Mouse (Mus musculus): ENCODE measurements at regions not wholly inside any gene's neighbourhood (a gene's known extent, or its start where the extent isn't known, plus 50 kb on each side); places are given as distances from the start of the nearest gene placed in this dataset.

DNA sequence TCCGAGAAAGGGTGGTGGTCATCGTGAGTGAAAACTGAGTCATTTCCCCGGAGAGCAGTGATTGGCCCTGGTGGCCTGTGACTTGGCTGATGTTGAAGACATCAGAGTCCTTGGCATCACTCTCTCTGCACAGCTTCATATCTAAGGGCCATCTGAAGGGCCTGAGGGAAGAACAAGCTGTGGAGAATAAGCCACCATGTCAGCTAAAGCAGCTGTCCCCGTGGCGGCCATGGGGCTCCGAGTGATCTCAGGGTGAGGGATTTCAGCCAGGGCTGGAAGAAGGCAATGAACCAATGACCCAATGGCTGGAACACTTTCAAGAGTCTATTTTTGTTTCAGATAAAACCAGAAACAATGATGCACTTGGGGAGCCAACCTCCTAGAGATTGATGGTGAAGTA is 62.2 kb downstream of the Ttc32 start:
- no peak for ATAC-seq (ENCODE audit: insufficient number of reproducible peaks, low FRiP score, low TSS enrichment)

DNA sequence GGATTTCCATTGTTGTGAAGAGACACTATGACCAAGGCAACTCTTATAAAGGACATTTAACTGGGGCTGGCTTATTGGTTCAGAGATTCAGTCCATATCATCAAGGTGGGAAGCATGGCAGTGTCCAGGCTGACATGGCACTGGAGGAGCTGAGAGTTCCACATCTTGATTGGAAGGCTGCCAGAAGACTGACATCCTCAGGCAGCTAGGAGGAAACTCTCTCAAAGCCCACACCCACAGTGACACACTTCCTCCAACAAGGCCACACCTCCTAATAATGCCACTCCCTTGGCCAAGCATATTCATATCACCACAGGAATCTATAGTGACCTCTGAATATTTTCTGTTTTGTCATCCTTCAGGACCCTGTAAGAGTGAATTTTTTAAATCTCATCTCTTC is 65.3 kb downstream of the Ttc32 start:
- no peak for ATAC-seq (ENCODE audit: insufficient number of reproducible peaks, low FRiP score, low TSS enrichment)

DNA sequence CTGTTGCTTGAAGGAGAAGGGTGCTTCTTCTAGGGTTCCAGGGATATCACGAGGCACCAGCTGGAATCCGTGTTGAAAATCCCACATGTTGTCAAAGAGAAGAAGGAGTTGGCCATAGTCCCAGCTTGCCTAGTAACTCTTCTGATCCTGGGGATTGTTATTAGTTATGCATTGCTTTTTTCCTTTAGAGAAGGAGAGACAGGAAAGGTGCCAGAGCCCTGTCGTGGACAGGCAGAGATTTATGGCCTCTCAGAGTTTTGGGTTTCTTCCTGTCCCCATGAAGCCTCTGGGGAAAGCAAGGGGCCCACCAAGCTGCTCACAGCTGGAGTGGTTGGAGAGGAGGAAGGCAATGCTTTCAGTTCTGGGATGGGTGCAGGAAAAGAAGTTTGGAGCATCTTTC is 76.6 kb downstream of the Ttc32 start:
- ATAC-seq (ENCODE audit: insufficient number of reproducible peaks, low FRiP score, low TSS enrichment) = no peak

DNA sequence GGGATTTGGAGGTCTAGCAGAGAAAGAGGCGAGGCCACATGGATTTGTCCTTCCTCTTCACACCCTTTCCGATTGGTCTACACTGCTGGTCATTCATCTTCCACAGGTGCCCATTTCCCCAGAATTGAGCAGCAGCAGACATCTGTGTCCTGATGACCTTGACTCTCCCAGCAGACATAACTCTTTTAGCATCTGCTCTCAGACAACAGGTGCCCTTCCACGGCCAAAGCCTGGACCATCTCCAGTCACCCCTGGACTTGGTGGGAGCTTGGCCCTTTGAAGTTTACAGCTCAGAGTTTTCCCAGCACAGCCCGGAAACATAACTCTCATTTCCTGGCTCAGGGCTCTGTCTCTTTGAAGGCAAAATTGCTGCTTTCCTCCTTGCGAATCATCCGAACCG is 80.0 kb downstream of the Ttc32 start:
- no peak for ATAC-seq (ENCODE audit: insufficient number of reproducible peaks, low FRiP score, low TSS enrichment)

DNA sequence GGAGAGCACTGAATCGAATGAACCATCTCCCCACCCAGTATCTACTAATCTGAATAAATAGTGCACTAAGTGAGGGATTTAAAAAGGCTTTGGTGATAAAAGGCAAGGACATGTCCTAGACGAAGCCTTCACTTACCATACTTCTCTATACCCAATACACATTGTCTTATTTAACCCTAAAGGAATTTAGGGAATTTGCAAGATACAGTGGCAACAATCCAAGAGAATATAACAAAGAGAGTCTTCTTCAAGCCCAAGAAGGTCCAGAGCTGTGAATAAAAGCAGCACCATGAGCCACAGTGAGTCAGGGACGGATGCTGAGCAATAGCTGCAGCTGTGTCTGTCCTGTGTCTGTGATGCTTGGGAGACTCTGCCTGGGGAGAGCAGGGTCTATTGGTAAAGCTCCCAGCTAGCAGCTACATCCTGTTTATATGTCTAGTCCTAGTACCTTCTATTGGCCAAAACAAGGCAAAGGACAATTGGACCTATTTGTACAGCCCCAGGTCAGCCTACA is 82.4 kb downstream of the Ttc32 start:
- ATAC-seq (ENCODE audit: insufficient number of reproducible peaks, low FRiP score, low TSS enrichment) = no peak

DNA sequence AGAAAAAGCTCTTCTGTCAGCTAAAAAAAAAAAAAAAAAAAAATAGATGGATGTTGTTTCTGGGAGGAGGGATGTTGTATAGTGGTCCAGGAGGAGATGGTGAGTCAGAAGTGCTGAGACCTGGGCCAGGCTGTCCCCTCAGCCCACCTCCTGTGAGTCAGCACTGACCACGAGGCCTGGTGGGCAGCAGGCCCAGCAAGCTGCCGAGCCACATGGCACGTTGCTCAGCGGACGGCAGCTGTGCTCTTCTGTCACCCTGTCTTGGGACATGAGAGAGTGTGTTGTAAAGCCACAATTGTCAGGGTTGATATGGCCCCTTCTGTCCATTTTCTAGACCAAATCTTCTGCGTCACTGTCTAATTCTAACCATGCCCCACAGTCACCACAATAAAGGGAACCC is 83.9 kb downstream of the Ttc32 start:
- ATAC-seq (ENCODE audit: insufficient number of reproducible peaks, low FRiP score, low TSS enrichment) = no peak

DNA sequence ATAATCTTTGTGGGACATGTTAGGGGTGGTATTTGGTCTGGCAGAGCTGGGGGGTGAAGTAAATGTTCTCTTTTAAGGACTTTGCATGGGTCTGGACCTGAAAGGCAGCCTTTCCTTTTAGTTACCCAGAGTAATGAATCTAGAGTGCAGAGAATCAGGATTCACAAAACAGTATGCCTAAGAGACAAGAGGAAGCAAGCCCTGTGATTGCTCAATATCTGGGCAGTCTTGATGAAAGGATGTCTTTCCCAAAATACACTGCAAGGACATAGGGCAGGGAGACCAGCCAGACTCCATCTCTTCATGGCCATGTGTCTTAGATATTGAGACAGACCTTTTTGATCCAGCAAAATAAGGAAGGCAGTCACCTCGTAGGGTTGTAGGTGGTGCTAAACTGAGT is 84.3 kb downstream of the Ttc32 start:
- ATAC-seq (ENCODE audit: insufficient number of reproducible peaks, low FRiP score, low TSS enrichment) = no peak

DNA sequence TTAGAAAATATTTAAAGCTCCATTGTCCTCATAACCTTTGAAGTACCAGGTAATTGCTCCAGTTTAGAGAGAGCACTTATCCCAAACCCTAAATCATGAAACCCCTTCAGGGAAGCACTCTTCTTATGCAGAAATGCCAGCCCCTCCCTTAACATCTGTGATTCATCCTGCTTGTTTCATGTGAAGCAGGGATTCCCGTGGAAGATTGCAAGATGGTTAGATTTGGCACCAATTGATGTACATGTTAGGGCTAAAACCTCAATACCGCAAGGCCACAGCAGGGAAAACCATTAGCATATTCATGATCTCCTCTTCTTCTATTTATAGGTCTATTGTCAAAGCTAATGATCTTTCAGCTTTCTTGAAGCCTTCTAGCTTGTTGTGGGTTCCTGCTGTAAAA is 88.8 kb downstream of the Ttc32 start:
- ATAC-seq (ENCODE audit: insufficient number of reproducible peaks, low FRiP score, low TSS enrichment) = no peak

DNA sequence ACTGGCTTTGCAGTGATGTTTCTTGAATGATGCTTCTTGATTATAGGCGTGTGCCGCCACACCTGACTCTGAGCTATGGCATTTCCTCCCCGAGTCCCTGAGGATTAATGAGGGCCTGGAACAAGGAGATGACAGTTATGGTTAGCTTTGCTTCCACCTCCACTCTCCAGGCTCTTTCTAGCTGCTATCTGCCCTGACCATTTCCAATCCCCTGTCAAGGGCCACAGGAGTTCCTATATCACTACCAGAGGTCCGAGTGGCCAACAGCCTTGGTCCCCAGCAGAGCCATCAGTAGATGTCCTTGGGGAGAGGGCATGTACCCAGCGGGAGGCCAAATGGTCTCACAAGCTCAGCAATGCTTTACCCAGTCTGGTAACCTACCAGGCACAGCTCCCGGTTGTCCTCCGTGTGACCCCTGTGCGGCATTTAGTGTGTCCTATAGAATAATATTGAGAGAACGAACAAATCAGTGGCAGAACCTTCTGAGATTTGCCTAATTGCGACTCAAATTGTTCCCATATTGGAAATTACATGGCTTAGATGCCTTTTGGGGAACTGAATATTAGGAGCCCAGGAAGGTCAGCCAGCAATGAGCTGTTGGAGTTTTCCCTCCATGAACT is 98.2 kb downstream of the Ttc32 start:
- no peak for ATAC-seq (ENCODE audit: insufficient number of reproducible peaks, low FRiP score, low TSS enrichment)

DNA sequence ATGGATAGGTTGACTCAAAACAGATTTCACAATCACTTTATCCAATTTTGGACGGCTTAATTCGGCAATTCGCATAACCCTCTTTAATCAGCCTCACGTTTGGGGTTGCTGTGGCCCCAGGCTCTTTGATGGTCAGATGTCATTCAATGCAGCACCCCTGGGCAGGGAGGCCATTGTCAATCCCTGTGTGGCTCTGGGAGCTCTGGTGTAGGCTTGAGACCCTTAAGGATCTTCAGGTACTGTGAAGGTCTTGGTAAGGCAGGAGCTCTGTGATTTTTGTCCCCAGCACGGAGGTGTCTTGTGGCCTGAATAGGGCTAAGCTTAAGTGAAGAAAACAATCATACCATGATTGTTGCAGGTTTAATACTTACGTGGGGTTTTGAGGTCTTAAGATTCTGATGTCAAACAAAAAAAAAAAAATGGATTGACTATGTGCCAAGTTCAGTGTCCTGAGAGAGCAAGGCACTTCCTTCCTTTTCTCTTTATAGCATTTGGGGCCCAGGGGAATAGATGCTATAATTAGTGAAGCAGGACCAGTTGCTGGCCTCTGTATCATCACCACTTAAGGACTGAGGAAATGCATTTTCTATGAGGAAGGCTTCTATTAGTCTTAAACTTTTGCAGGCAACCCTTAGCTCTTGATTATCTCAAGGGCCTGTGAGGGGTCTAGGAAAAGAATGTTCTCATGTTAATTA is 98.9 kb downstream of the Ttc32 start:
- ATAC-seq (ENCODE audit: insufficient number of reproducible peaks, low FRiP score, low TSS enrichment) = no peak

DNA sequence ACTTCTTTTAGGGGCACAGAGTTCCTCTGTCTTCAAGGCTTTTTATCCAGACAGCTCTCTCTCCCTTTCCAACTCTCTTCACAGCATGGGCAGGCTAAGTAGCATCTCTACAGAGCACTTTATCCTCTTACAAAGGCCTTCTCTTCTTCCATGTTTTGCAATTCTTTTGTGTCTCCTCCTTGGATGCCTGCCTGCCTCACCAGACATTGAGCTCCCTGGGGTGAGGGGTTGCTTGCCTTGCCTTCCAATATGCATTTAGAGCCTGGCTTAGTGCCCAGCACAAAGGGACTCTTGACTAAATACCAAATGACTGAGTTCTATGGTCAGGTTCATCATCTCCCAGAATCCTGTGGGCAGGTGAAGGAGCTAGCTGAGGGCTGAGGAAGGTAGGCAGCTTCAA is 102.8 kb downstream of the Ttc32 start:
- no peak for ATAC-seq (ENCODE audit: insufficient number of reproducible peaks, low FRiP score, low TSS enrichment)

DNA sequence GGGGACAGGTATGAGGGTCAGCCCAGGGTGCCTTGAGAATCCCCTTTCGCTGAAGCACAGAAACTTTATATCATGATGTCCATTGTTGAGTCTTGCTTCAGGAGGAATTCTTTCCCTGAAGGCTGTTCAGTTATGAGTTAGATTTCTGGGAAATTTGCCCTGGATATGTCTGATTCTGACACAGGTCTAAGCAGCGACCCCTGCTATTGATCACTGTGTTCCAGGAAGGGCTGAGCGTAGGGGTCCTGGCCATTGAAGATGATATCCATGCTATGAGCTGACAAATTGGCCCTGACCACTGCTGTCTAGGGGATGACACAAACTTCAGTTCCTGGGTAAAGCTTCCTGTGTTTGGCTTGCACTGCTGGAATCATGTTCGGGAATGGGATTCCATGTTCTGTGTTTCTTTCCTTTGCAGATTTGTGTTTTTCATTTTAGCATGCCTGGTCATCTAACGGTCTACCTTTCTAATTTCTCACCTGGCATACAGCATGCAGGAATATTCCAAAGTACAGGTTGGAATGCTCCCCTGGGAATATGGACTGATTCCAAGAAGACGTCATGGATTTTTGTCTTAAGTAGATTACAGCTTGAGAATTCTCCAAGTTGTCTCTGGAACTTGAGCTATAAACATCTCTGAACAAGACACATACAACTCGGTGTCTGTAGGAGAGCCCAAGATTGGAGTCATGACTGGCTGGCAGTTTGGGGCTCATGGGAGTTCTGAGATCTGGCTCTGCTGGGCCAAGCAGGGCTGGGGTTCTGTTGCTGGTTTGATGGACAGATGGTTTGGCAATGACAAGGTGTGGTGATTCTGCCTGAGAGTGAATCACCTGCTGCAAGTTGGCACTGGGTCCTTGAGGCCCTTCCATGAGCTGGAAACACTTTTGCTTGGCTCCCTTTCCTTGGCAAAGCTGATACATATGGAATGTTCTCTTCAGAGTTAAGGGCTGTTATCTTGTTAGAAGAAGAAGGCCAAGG is 104.4 kb downstream of the Ttc32 start:
- ATAC-seq (ENCODE audit: insufficient number of reproducible peaks, low FRiP score, low TSS enrichment) = peak; percentile 89

DNA sequence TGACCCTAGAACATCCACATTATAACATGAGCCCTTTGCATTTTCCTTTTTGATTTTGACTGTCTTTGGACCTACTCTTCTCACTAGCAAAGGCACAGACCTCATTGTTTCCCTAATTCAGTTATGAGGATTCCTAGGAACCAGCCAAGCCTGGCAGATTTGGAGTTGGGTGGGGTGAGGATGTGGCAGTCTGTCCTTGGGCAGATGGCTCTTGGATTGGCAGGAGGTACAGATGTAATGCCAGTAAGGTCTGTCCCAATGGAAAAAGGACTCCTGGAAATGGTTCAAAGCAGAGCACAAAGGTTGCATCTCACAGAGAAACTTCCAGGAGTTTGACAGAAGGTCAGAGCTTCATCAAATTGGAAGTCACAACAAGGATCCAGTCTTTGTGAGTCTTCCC is 121.2 kb downstream of the Ttc32 start:
- no peak for ATAC-seq (ENCODE audit: insufficient number of reproducible peaks, low FRiP score, low TSS enrichment)

DNA sequence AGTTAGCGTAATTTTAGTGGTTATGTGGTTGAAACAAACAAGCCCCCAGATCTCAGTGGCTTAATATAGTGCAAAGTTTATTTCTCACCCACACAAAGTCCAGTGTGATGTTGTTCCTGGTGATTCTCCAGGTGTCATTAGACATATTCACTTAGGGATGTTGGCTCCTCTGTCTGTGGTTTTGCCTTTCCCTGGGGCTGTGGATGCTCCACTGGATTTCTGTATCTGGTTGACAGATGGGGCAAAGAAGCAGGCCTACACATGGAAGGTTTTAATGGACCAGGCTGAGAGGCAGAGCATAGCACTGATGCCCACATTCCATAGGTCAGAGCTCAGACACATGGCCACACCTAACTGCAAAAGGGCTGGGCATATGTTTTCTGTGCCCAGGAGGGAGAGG is 121.6 kb downstream of the Ttc32 start:
- ATAC-seq (ENCODE audit: insufficient number of reproducible peaks, low FRiP score, low TSS enrichment) = no peak

DNA sequence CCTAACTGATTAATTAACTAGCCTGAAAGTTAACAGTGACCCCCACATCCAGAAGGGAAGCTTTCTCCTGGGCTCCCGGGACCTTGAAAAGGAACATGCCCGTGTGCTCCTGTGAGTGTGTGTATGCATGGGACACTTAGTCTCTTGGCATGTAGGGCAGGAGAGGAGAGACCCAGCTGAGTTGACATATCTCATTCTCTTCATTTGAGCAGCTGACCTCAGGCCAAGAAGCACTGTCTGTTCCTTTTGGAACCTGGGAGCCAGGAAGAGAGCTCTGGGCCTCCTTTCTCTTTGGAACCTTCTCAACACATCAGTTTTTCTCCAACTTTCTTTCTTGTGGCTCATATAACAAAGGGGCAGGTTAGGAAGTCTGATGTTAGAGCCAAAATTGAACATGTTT is 124.7 kb downstream of the Ttc32 start:
- no peak for ATAC-seq (ENCODE audit: insufficient number of reproducible peaks, low FRiP score, low TSS enrichment)

DNA sequence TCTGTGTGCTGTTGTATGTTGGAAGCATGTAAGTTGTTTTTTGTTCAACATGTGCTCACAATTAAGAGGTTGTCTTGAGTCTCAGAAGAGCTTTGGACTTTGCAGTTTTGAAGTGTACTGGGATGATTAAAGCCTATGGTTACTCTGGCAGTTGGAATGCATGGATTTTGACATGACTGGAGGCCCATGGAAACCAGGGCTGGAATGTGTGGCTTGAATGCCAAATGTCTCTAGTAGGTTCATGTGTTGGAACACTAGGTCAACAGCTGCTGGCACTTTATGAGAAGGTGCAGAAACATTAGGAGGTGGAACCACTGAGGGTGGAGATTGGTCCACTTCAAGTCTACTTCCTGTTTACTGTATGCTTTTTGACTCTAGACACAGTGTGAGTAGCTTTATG is 127.0 kb downstream of the Ttc32 start:
- ATAC-seq (ENCODE audit: insufficient number of reproducible peaks, low FRiP score, low TSS enrichment) = no peak

DNA sequence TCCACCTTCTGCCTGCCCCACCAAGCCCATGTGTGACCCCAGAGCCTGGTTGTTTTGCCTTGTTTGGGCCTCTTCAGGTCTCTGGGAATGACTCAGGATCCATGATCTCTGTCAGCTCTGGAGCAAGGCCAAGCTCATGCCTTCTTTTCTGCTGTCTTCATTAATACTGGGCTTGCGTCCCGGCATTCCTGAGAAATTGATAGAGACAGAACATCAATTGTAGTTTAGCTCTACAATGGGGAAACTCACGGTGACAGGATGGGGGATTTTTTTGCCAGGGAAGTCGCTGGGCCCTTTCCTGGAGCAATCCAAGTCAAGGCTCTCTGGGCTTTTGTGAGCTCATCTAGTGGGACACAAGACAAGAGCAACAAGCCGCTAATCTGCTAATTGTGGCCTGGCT is 129.0 kb downstream of the Ttc32 start:
- ATAC-seq (ENCODE audit: insufficient number of reproducible peaks, low FRiP score, low TSS enrichment) = no peak

DNA sequence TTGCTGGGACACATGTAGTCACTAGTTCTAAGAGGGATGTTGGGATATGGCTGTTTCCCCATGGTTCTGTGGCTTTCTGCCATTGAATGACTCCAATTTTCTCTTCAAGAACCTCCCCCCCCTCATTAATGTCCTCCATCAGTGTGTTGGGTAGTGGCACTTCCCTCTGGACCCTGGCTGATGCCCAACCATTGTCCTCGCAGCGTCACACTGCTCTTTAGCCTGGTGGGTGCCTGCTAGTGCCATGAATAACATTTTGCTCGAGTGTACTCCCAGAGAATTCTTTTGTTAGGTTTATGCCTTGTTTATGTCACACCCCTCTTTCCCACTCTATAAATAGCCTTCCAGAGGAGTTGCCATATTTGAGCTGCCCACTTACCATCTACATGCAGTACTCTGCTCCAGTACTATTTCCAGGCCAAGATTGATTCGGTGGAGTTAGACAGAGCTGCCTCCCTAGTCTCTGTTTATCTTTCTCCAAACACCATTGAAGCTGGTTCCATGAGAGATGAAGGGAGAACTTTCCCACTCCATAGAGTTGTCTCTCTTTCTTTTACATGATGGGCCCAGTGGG is 135.7 kb downstream of the Ttc32 start:
- no peak for ATAC-seq (ENCODE audit: insufficient number of reproducible peaks, low FRiP score, low TSS enrichment)

DNA sequence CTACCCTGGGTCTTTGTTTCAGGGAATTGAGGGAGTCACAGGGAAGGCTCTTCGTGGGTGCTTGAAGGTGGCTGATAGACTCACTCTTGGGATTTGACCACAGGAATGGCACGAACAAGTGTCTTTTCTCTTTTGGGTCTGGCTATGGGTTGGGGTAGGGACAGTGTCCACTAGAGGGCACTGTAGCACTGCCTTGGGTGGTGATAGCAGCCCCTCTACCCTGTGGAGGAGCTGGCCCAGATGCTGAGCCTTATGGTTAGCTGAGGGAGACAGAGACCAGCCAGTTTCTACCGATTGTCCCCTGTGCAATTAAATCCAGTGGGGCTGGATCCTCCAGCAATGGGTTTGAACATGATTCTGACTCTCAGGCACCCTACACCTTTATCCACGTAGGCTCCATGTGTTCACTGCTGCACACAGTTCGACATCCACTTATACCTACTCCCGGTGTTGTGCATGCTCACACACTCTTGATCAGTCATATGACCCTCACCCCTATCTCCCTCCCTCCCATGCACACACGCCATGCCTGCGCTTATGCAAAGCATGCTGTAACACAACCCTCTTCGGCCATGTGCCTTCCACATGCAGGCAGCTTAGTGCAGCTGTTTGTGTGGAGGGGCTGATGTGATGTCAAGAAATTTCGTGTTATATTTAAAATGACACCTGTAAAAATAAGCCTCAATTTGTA is 136.6 kb downstream of the Ttc32 start:
- no peak for ATAC-seq (ENCODE audit: insufficient number of reproducible peaks, low FRiP score, low TSS enrichment)

DNA sequence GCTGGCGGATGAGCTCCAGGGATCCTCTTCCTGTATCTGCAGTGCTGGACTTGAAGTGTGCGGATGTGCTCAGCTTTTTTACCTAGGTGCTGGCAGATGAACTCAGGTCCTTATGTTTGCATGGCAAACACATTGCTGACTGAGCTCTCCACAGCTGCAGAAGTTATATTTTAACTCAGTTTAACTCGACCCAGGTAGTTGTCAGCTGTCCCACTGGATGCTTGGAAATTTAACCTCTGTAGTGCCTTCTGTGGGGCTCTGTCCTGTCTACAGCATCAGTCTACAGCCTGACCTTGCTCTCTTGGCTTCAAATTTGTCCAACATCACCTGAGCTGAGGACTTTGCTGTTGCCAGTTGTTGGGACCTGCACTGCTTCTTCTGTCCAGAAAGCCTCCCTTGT is 139.2 kb downstream of the Ttc32 start:
- ATAC-seq (ENCODE audit: insufficient number of reproducible peaks, low FRiP score, low TSS enrichment) = no peak
